Mouse (Mus musculus) brain, embryonic 14.5 days (tissue): Measurements from ENCODE around the gene Zfp775.

Experiments used
- CTCF ChIP-seq: fragments of 200-500 bp; IDR thresholded peaks from 2 replicates; pipeline ENCODE4 v1.5.1; 2012; ENCODE audit warnings: inconsistent platforms, mild to moderate bottlenecking, moderate library complexity, borderline replicate concordance; ENCODE audit not compliant: insufficient read depth, insufficient read length; ENCODE audit errors: extremely low read depth
- POLR2A ChIP-seq: fragments of 200-500 bp; IDR thresholded peaks from 2 replicates; pipeline ENCODE4 v1.6.1; 2012; ENCODE audit warnings: mild to moderate bottlenecking, inconsistent platforms, borderline replicate concordance; ENCODE audit not compliant: poor library complexity, insufficient read depth, insufficient read length, severe bottlenecking; ENCODE audit errors: extremely low read depth

- TF ChIP-seq CTCF, result no peak
- no peak for TF ChIP-seq POLR2A
Observed at GRCm38 (mm10) chr6:48565693-48566310, 36.1 kb upstream of the Zfp775 start.
